Mouse (Mus musculus): ENCODE results near the gene Phldb2. TPM values are rescaled to one million over a fixed set of nuclear protein-coding genes. Genes with fewer than 3 reads are reported as not detected.

The Phldb2 gene
- total and polyA plus RNA-seq, 3 experiments = not detected

GRCm38 (mm10) chr16:45841016-45841415 lies 112.4 kb downstream of the Phldb2 start:
- TF ChIP-seq CHD1 (IDR thresholded peaks at IDR 0.05; ENCODE audit: low read depth, low read length) (no peak), RCOR1 (IDR thresholded peaks at IDR 0.05; ENCODE audit: low read depth, low read length) (no peak), MEF2A (IDR thresholded peaks at IDR 0.05; ENCODE audit: extremely low read depth, insufficient replicate concordance, low read depth, low read length, poor library complexity, severe bottlenecking) (no peak), KAT2A (conservative IDR thresholded peaks at IDR 0.05; ENCODE audit: low read depth, low read length) (no peak), ZC3H11A (IDR thresholded peaks at IDR 0.05; ENCODE audit: low read depth, low read length) (no peak), ELF1 (IDR thresholded peaks at IDR 0.05; ENCODE audit: low read depth, low read length) (no peak), ETS1 (IDR thresholded peaks at IDR 0.05; ENCODE audit: low read depth, low read length) (no peak), MAZ (IDR thresholded peaks at IDR 0.05; ENCODE audit: low read depth, low read length) (no peak), ZKSCAN1 (IDR thresholded peaks at IDR 0.05; ENCODE audit: low read depth, low read length) (no peak), POLR2AphosphoS5 (IDR thresholded peaks at IDR 0.05; ENCODE audit: borderline replicate concordance, low read depth, low read length) (no peak), HCFC1 (IDR thresholded peaks at IDR 0.05; ENCODE audit: low read depth, low read length) (no peak), MYC (IDR thresholded peaks at IDR 0.05; ENCODE audit: low read depth, low read length) (no peak), UBTF (IDR thresholded peaks at IDR 0.05; ENCODE audit: borderline replicate concordance, insufficient read depth, low read depth, low read length) (no peak)
- Histone ChIP-seq H3K79me2 (ENCODE audit: control insufficient read depth, insufficient read depth, low read length, poor library complexity) (no peaks in the 10 kb centered on the region), H3K9ac (ENCODE audit: control insufficient read depth, low read depth, low read length, poor library complexity, severe bottlenecking) (no peak overlapping the region), H3K36me3 (ENCODE audit: control insufficient read depth in 1 of 2, insufficient read depth in 2 of 2, low read length in 2 of 2) (no peaks in the 10 kb centered on the region), H3K27ac (ENCODE audit: control insufficient read depth, low read depth, low read length) (no peak overlapping the region), H3K9me3 (replicated peaks; ENCODE audit: insufficient read depth, low read length) (no peaks in the 10 kb centered on the region), H3K4me1 (ENCODE audit: control insufficient read depth in 1 of 2, insufficient read depth in 2 of 2, low read length in 2 of 2) (no peaks in the 10 kb centered on the region), H3K27me3 (ENCODE audit: control insufficient read depth in 1 of 2, insufficient read depth in 2 of 2, low read length in 2 of 2) (no peaks in the 10 kb centered on the region), H3K4me3 (ENCODE audit: control insufficient read depth in 1 of 2, insufficient read depth in 1 of 2, low read depth in 2 of 2, low read length in 2 of 2) (no peak overlapping the region)
- no peak for DNase-seq (ENCODE audit: low read depth, low spot score)

GRCm38 (mm10) chr16:45837541-45838342 lies 115.7 kb downstream of the Phldb2 start:
- TF ChIP-seq KAT2A (conservative IDR thresholded peaks at IDR 0.05; ENCODE audit: low read depth, low read length) (no peak), MYC (IDR thresholded peaks at IDR 0.05; ENCODE audit: low read depth, low read length) (no peak), GABPA (IDR thresholded peaks at IDR 0.05; ENCODE audit: low read depth, low read length) (no peak), MAFK (IDR thresholded peaks at IDR 0.05; ENCODE audit: borderline replicate concordance, low read depth, low read length) (no peak), USF1 (IDR thresholded peaks at IDR 0.05; ENCODE audit: low read depth, low read length) (no peak)

More at GRCm38 (mm10) chr16:45837541-45838342, 115.7 kb downstream of the Phldb2 start:
- DNase-seq (ENCODE audit: low read depth, low spot score) = no peak
- Histone ChIP-seq H3K4me1 (ENCODE audit: control insufficient read depth in 1 of 2, insufficient read depth in 2 of 2, low read length in 2 of 2) (no peaks in the 10 kb centered on the region), H3K4me3 (ENCODE audit: control insufficient read depth in 1 of 2, insufficient read depth in 1 of 2, low read depth in 2 of 2, low read length in 2 of 2) (no peak overlapping the region), H3K9me3 (replicated peaks; ENCODE audit: insufficient read depth, low read length) (no peaks in the 10 kb centered on the region), H3K36me3 (ENCODE audit: control insufficient read depth in 1 of 2, insufficient read depth in 2 of 2, low read length in 2 of 2) (no peaks in the 10 kb centered on the region), H3K79me2 (ENCODE audit: control insufficient read depth, insufficient read depth, low read length, poor library complexity) (no peaks in the 10 kb centered on the region), H3K27me3 (ENCODE audit: control insufficient read depth in 1 of 2, insufficient read depth in 2 of 2, low read length in 2 of 2) (no peaks in the 10 kb centered on the region), H3K9ac (ENCODE audit: control insufficient read depth, low read depth, low read length, poor library complexity, severe bottlenecking) (no peak overlapping the region), H3K27ac (ENCODE audit: control insufficient read depth, low read depth, low read length) (no peak overlapping the region)
